Mouse (Mus musculus): Measurements from ENCODE around the gene Esrra. TPM values are rescaled to one million over a fixed set of nuclear protein-coding genes. Genes with fewer than 3 reads are reported as not detected.

The Esrra gene
- polyA plus RNA-seq, 1 experiment: 77.4 TPM

DNA sequence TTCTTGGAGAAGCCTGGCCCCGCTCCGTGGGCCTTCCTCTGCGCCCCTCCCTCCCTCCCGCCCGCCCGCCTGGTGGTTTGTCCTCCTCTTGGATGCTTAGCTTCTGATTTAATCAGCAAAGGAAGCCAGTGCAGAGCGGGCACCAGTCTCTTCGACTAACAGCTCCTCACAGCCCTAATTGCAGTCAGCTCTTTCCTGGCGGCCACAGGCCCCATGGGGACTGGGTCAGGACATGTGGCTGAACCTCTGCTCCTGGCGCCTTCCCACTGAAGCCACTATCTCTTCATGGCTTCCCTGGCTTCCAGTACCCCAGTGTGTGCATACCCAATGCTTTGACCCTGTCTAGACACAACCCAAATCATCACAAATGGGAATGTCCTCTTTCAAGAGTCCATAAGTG lies 34.8 kb upstream of the Esrra start:
- no peak overlapping the region for H3K4me3 ChIP-seq (ENCODE audit: control insufficient read depth, insufficient read depth, low read length)
- no peak for DNase-seq
- H3K27me3 ChIP-seq (ENCODE audit: control insufficient read depth, insufficient read depth, low read length): no peaks in the 10 kb centered on the region
- TF ChIP-seq POLR2A (IDR thresholded peaks at IDR 0.05; ENCODE audit: control insufficient read depth, extremely low read depth, insufficient read depth, low read length, poor library complexity) (no peak), CTCF (IDR thresholded peaks at IDR 0.05; ENCODE audit: borderline replicate concordance, control insufficient read depth, extremely low read depth, insufficient read depth, low read length, poor library complexity) (no peak)
- peaks cover 12% of the 10 kb centered on the region for H3K4me1 ChIP-seq (replicated peaks; ENCODE audit: control insufficient read depth, insufficient read depth, low read length)
- no peaks in the 10 kb centered on the region for H3K36me3 ChIP-seq (ENCODE audit: control insufficient read depth, insufficient read depth, low read length)
- WGBS: 90% methylated on average over 10 of the region's 10 CpGs
- H3K27ac ChIP-seq (ENCODE audit: control insufficient read depth, insufficient read depth, low read length): no peak overlapping the region

DNA sequence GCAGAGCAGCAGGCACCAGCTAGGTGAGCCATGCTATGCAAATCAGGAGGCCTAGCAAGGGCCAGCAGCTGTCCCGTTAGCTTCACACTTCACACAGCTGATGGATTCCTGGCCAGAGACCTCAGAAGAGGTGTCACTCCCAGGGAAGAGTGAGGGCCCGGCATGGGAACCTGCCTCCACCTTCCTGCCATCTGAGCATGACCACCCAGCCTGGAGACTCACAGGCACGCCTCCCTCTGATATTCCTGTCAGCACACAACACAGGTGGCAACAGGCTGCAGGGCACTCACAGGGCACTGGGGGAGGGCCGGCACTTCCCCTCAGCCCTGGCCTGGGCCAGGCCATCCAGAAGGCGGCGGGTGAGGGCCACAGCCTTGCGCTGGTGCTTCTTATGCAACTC lies 33.8 kb upstream of the Esrra start:
- no peak for DNase-seq
- no peaks in the 10 kb centered on the region for H3K27me3 ChIP-seq (ENCODE audit: control insufficient read depth, insufficient read depth, low read length)
- H3K4me1 ChIP-seq (replicated peaks; ENCODE audit: control insufficient read depth, insufficient read depth, low read length): peaks cover 15% of the 10 kb centered on the region
- no peak overlapping the region for H3K4me3 ChIP-seq (ENCODE audit: control insufficient read depth, insufficient read depth, low read length)
- no peaks in the 10 kb centered on the region for H3K36me3 ChIP-seq (ENCODE audit: control insufficient read depth, insufficient read depth, low read length)
- 95% methylated on average over 7 of the region's 7 CpGs for whole genome bisulfite sequencing
- no peak overlapping the region for H3K27ac ChIP-seq (ENCODE audit: control insufficient read depth, insufficient read depth, low read length)
- no peak for TF ChIP-seq POLR2A (IDR thresholded peaks at IDR 0.05; ENCODE audit: control insufficient read depth, extremely low read depth, insufficient read depth, low read length, poor library complexity)
- TF ChIP-seq CTCF (IDR thresholded peaks at IDR 0.05; ENCODE audit: borderline replicate concordance, control insufficient read depth, extremely low read depth, insufficient read depth, low read length, poor library complexity): no peak

DNA sequence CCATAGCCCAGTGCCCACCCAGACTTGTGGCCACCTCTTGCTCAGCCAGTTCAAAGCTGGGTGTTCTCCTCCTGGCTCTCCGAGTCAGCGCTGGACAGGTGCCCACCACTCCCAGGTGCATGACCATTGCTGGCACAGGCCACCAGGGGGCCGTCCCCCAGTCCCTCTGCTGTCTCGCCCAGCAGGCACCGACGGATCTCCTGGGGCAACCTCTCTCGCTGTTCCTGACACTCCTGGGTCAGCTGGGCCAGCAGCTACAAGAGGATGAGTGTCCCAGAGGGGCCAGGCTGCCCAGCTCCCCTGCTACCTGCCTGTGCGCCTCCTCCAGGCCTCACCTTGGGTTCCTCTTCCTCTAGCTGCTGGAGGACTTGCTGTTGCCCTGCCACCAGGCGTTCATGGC lies 32.4 kb upstream of the Esrra start:
- 80% methylated on average over 9 of the region's 9 CpGs for WGBS
- no peak overlapping the region for H3K27ac ChIP-seq (ENCODE audit: control insufficient read depth, insufficient read depth, low read length)
- no peak overlapping the region for H3K4me3 ChIP-seq (ENCODE audit: control insufficient read depth, insufficient read depth, low read length)
- TF ChIP-seq POLR2A (IDR thresholded peaks at IDR 0.05; ENCODE audit: control insufficient read depth, extremely low read depth, insufficient read depth, low read length, poor library complexity) (no peak), CTCF (IDR thresholded peaks at IDR 0.05; ENCODE audit: borderline replicate concordance, control insufficient read depth, extremely low read depth, insufficient read depth, low read length, poor library complexity) (peak; percentile 63; the same call in 1 of the 2 replicates)
- peaks cover 16% of the 10 kb centered on the region for H3K4me1 ChIP-seq (replicated peaks; ENCODE audit: control insufficient read depth, insufficient read depth, low read length)
- H3K36me3 ChIP-seq (ENCODE audit: control insufficient read depth, insufficient read depth, low read length): no peaks in the 10 kb centered on the region
- H3K27me3 ChIP-seq (ENCODE audit: control insufficient read depth, insufficient read depth, low read length): no peaks in the 10 kb centered on the region
- DNase-seq: no peak

DNA sequence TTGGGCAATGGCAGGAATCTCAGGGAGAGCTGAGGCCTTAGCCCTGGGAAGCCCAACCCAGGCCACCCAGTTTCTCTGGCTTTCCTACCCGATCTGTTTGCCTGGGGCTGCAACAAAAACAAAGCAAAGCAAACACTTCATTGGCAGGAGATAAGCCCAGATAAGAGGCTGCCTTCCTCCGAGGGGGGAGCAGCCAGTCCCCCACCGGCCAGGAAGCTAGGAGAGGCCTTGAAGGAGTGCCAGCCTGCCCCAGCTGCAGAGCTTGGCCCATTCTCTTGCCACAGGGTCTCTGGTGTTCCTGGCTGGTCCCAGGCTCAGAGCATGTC lies 31.1 kb upstream of the Esrra start:
- Histone ChIP-seq H3K4me1 (replicated peaks; ENCODE audit: control insufficient read depth, insufficient read depth, low read length) (peaks cover 20% of the 10 kb centered on the region), H3K27ac (ENCODE audit: control insufficient read depth, insufficient read depth, low read length) (peak overlapping the region; percentile 73; the same call in 1 of the 2 replicates), H3K36me3 (ENCODE audit: control insufficient read depth, insufficient read depth, low read length) (no peaks in the 10 kb centered on the region), H3K4me3 (ENCODE audit: control insufficient read depth, insufficient read depth, low read length) (peak overlapping the region; percentile 70; the same call in 1 of the 2 replicates), H3K27me3 (ENCODE audit: control insufficient read depth, insufficient read depth, low read length) (no peaks in the 10 kb centered on the region)
- DNase-seq: no peak
- TF ChIP-seq POLR2A (IDR thresholded peaks at IDR 0.05; ENCODE audit: control insufficient read depth, extremely low read depth, insufficient read depth, low read length, poor library complexity): no peak
- no peak for TF ChIP-seq CTCF (IDR thresholded peaks at IDR 0.05; ENCODE audit: borderline replicate concordance, control insufficient read depth, extremely low read depth, insufficient read depth, low read length, poor library complexity)
- WGBS: 1% methylated on average over 3 of the region's 3 CpGs

DNA sequence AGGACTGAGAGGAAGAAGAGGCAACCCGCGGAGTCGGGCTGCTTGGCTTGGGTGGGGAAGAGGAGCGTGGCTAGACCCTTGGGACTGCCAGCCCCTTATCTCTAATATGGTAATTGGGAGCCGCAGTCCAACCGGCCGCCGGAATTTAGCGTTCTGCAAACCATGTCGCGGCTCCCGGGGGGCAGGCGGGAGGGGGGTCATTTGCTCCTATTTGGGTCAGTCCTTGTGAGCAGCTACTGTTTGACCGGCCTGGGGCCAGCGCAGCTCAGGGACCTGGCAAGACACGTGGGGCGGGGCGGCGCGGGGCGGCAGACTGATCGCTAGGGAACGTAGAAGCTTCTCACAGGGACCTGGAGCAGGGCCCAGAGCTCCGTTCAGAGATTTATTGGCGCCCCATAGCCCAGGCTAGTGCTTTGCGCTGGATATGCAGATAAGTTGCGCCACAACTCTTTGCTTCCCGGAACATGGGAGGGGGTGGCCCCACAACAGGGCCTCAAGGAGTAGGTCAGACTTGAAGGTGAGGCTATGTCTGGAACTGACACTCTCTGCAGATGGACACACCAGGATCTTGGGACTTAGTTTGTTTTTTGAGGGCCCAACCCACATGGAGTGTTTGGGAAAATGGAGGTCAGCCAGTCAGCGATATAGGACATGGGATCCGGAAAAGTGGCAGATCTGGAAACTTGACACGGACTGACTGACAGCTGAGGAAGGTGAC lies 30.5 kb upstream of the Esrra start:
- Histone ChIP-seq H3K4me3 (ENCODE audit: control insufficient read depth, insufficient read depth, low read length) (peak overlapping the region; percentile 70), H3K27me3 (ENCODE audit: control insufficient read depth, insufficient read depth, low read length) (no peaks in the 10 kb centered on the region), H3K27ac (ENCODE audit: control insufficient read depth, insufficient read depth, low read length) (peak overlapping the region; percentile 73), H3K4me1 (replicated peaks; ENCODE audit: control insufficient read depth, insufficient read depth, low read length) (peaks cover 20% of the 10 kb centered on the region), H3K36me3 (ENCODE audit: control insufficient read depth, insufficient read depth, low read length) (no peaks in the 10 kb centered on the region)
- peak; percentile 56 for DNase-seq
- 7% methylated on average over 31 of the region's 31 CpGs for WGBS
- TF ChIP-seq POLR2A (IDR thresholded peaks at IDR 0.05; ENCODE audit: control insufficient read depth, extremely low read depth, insufficient read depth, low read length, poor library complexity): no peak
- TF ChIP-seq CTCF (IDR thresholded peaks at IDR 0.05; ENCODE audit: borderline replicate concordance, control insufficient read depth, extremely low read depth, insufficient read depth, low read length, poor library complexity): no peak

DNA sequence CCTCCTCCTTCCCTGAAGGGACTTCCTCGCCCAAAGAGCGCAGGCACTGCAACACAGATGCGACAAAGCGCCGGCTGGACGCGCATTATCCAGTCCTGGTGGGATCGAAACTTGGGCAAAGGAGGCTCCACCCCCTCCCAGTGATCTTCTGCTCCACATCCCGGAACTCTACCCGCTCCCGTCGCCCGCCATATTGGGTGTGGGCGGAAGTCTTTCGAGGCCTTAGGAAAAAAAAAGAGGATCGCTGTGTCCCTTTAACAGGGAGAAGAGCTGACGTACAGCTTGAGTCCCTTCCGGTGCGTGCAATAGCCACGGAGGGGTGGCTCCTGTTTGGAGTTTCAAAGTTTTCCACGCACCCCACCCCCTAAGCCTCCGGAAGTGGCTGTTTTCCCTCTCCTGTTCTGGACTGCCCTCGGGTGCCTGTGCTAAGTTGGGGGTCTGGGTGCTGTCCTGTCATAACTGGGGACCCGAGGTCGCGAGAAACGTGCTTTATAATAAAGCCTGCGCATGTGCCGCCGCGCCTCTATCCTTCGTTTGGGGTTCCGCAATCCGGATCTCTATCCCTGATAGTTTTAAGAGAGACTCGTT lies 29.9 kb upstream of the Esrra start:
- Histone ChIP-seq H3K27me3 (ENCODE audit: control insufficient read depth, insufficient read depth, low read length) (no peaks in the 10 kb centered on the region), H3K36me3 (ENCODE audit: control insufficient read depth, insufficient read depth, low read length) (no peaks in the 10 kb centered on the region), H3K4me3 (ENCODE audit: control insufficient read depth, insufficient read depth, low read length) (peak overlapping the region; percentile 70), H3K4me1 (replicated peaks; ENCODE audit: control insufficient read depth, insufficient read depth, low read length) (peaks cover 20% of the 10 kb centered on the region), H3K27ac (ENCODE audit: control insufficient read depth, insufficient read depth, low read length) (peak overlapping the region; percentile 73)
- peak; percentile 87 for DNase-seq
- TF ChIP-seq POLR2A (IDR thresholded peaks at IDR 0.05; ENCODE audit: control insufficient read depth, extremely low read depth, insufficient read depth, low read length, poor library complexity) (peak; percentile 53), CTCF (IDR thresholded peaks at IDR 0.05; ENCODE audit: borderline replicate concordance, control insufficient read depth, extremely low read depth, insufficient read depth, low read length, poor library complexity) (no peak)
- under 1% methylated on average over 35 of the region's 35 CpGs for WGBS
